Mouse (Mus musculus): Measurements from ENCODE around the gene Cacna1i. TPM values are rescaled to one million over a fixed set of nuclear protein-coding genes. Genes with fewer than 3 reads are reported as not detected.

Cacna1i gene
- polyA plus RNA-seq, 1 experiment from 2014 or later: 0.05 TPM

- Histone ChIP-seq H3K9me3 (ENCODE audit: control insufficient read depth, low read length) (no peaks in the 10 kb centered on the region), H3K4me1 (ENCODE audit: control insufficient read depth, insufficient read depth, low read length) (peaks cover 15% of the 10 kb centered on the region), H3K9ac (ENCODE audit: low read length) (peak overlapping the region; percentile 100), H3K4me3 (ENCODE audit: low read depth, low read length) (peak overlapping the region; percentile 100), H3K36me3 (ENCODE audit: control insufficient read depth, insufficient read depth, low read length) (peaks cover 14% of the 10 kb centered on the region), H3K4me2 (ENCODE audit: low read depth) (peak overlapping the region; percentile 90), H3K27me3 (ENCODE audit: control insufficient read depth, insufficient read depth, low read length) (no peaks in the 10 kb centered on the region), H3K27ac (ENCODE audit: low read depth, low read length) (peak overlapping the region; percentile 98)
- peak; percentile 13; the same call in 1 of the 2 replicates for ATAC-seq (ENCODE audit: insufficient read depth, low FRiP score, low TSS enrichment)
- under 1% methylated on average over 50 of the region's 51 CpGs for WGBS
- DNase-seq (ENCODE audit: low spot score): peak; percentile 83
Measured at GRCm38 (mm10) chr15:80255646-80256121, 31.4 kb upstream of the Cacna1i start.

- H3K27ac ChIP-seq (ENCODE audit: low read depth, low read length): peak overlapping the region; percentile 98
- H3K4me1 ChIP-seq (ENCODE audit: control insufficient read depth, insufficient read depth, low read length): peaks cover 15% of the 10 kb centered on the region
- no peaks in the 10 kb centered on the region for H3K27me3 ChIP-seq (ENCODE audit: control insufficient read depth, insufficient read depth, low read length)
- H3K4me3 ChIP-seq (ENCODE audit: low read depth, low read length): peak overlapping the region; percentile 100
- H3K9me3 ChIP-seq (ENCODE audit: control insufficient read depth, low read length): no peaks in the 10 kb centered on the region
- WGBS: 13% methylated on average over 16 of the region's 16 CpGs
- no peak for ATAC-seq (ENCODE audit: insufficient read depth, low FRiP score, low TSS enrichment)
- H3K4me2 ChIP-seq (ENCODE audit: low read depth): peak overlapping the region; percentile 90
- no peak for DNase-seq (ENCODE audit: low spot score)
- H3K9ac ChIP-seq (ENCODE audit: low read length): peak overlapping the region; percentile 100
- peaks cover 11% of the 10 kb centered on the region for H3K36me3 ChIP-seq (ENCODE audit: control insufficient read depth, insufficient read depth, low read length)
Measured at GRCm38 (mm10) chr15:80256242-80256641, 30.8 kb upstream of the Cacna1i start.

GRCm38 (mm10) chr15:80256656-80257601, 30.1 kb upstream of the Cacna1i start:
- peaks cover 11% of the 10 kb centered on the region for H3K36me3 ChIP-seq (ENCODE audit: control insufficient read depth, insufficient read depth, low read length)
- ATAC-seq (ENCODE audit: insufficient read depth, low FRiP score, low TSS enrichment) (no peak), DNase-seq (ENCODE audit: low spot score) (no peak)
- WGBS: 71% methylated on average over 12 of the region's 12 CpGs
- H3K4me1 ChIP-seq (ENCODE audit: control insufficient read depth, insufficient read depth, low read length): peaks cover 15% of the 10 kb centered on the region
- H3K27ac ChIP-seq (ENCODE audit: low read depth, low read length): peak overlapping the region; percentile 98; the same call in 1 of the 2 replicates
- H3K9ac ChIP-seq (ENCODE audit: low read length): peak overlapping the region; percentile 100
- no peaks in the 10 kb centered on the region for H3K9me3 ChIP-seq (ENCODE audit: control insufficient read depth, low read length)
- peak overlapping the region; percentile 100 for H3K4me3 ChIP-seq (ENCODE audit: low read depth, low read length)
- no peaks in the 10 kb centered on the region for H3K27me3 ChIP-seq (ENCODE audit: control insufficient read depth, insufficient read depth, low read length)
- peak overlapping the region; percentile 90 for H3K4me2 ChIP-seq (ENCODE audit: low read depth)

- DNase-seq (ENCODE audit: low spot score): no peak
- H3K4me1 ChIP-seq (ENCODE audit: control insufficient read depth, insufficient read depth, low read length): peaks cover 15% of the 10 kb centered on the region
- ATAC-seq (ENCODE audit: insufficient read depth, low FRiP score, low TSS enrichment): no peak
- H3K27me3 ChIP-seq (ENCODE audit: control insufficient read depth, insufficient read depth, low read length): no peaks in the 10 kb centered on the region
- WGBS: 38% methylated on average over 4 of the region's 4 CpGs
- no peaks in the 10 kb centered on the region for H3K9me3 ChIP-seq (ENCODE audit: control insufficient read depth, low read length)
- H3K9ac ChIP-seq (ENCODE audit: low read length): no peak overlapping the region
- H3K4me3 ChIP-seq (ENCODE audit: low read depth, low read length): 0 out of 2 replicates have a peak overlapping the region, but pooled peaks have one; percentile 100
- no peak overlapping the region for H3K4me2 ChIP-seq (ENCODE audit: low read depth)
- H3K27ac ChIP-seq (ENCODE audit: low read depth, low read length): no peak overlapping the region
- peaks cover 11% of the 10 kb centered on the region for H3K36me3 ChIP-seq (ENCODE audit: control insufficient read depth, insufficient read depth, low read length)
Measured at GRCm38 (mm10) chr15:80257602-80258239, 29.3 kb upstream of the Cacna1i start.

- H3K4me3 ChIP-seq (ENCODE audit: low read depth, low read length): no peak overlapping the region
Measured at GRCm38 (mm10) chr15:80258240-80259170, 28.5 kb upstream of the Cacna1i start.

GRCm38 (mm10) chr15:80259406-80260045, 27.5 kb upstream of the Cacna1i start:
- peaks cover 11% of the 10 kb centered on the region for H3K36me3 ChIP-seq (ENCODE audit: control insufficient read depth, insufficient read depth, low read length)
- DNase-seq (ENCODE audit: low spot score) (no peak), ATAC-seq (ENCODE audit: insufficient read depth, low FRiP score, low TSS enrichment) (no peak)
- no peaks in the 10 kb centered on the region for H3K9me3 ChIP-seq (ENCODE audit: control insufficient read depth, low read length)
- H3K4me2 ChIP-seq (ENCODE audit: low read depth): no peak overlapping the region
- peaks cover 10% of the 10 kb centered on the region for H3K4me1 ChIP-seq (ENCODE audit: control insufficient read depth, insufficient read depth, low read length)
- WGBS: 77% methylated on average over 8 of the region's 8 CpGs
- H3K4me3 ChIP-seq (ENCODE audit: low read depth, low read length): no peak overlapping the region
- H3K27me3 ChIP-seq (ENCODE audit: control insufficient read depth, insufficient read depth, low read length): no peaks in the 10 kb centered on the region
- H3K27ac ChIP-seq (ENCODE audit: low read depth, low read length): no peak overlapping the region
- no peak overlapping the region for H3K9ac ChIP-seq (ENCODE audit: low read length)

More at GRCm38 (mm10) chr15:80258240-80259170, 28.5 kb upstream of the Cacna1i start:
- Histone ChIP-seq H3K9me3 (ENCODE audit: control insufficient read depth, low read length) (no peaks in the 10 kb centered on the region), H3K27me3 (ENCODE audit: control insufficient read depth, insufficient read depth, low read length) (no peaks in the 10 kb centered on the region), H3K9ac (ENCODE audit: low read length) (no peak overlapping the region), H3K27ac (ENCODE audit: low read depth, low read length) (no peak overlapping the region), H3K36me3 (ENCODE audit: control insufficient read depth, insufficient read depth, low read length) (peaks cover 11% of the 10 kb centered on the region), H3K4me2 (ENCODE audit: low read depth) (no peak overlapping the region), H3K4me1 (ENCODE audit: control insufficient read depth, insufficient read depth, low read length) (peaks cover 15% of the 10 kb centered on the region)
- 70% methylated on average over 11 of the region's 11 CpGs for WGBS
- DNase-seq (ENCODE audit: low spot score): no peak
- no peak for ATAC-seq (ENCODE audit: insufficient read depth, low FRiP score, low TSS enrichment)

- peaks cover 10% of the 10 kb centered on the region for H3K4me1 ChIP-seq (ENCODE audit: control insufficient read depth, insufficient read depth, low read length)
- no peak overlapping the region for H3K4me3 ChIP-seq (ENCODE audit: low read depth, low read length)
- H3K36me3 ChIP-seq (ENCODE audit: control insufficient read depth, insufficient read depth, low read length): peaks cover 11% of the 10 kb centered on the region
- peak; percentile 87 for DNase-seq (ENCODE audit: low spot score)
- no peaks in the 10 kb centered on the region for H3K27me3 ChIP-seq (ENCODE audit: control insufficient read depth, insufficient read depth, low read length)
- no peak for ATAC-seq (ENCODE audit: insufficient read depth, low FRiP score, low TSS enrichment)
- no peaks in the 10 kb centered on the region for H3K9me3 ChIP-seq (ENCODE audit: control insufficient read depth, low read length)
- H3K27ac ChIP-seq (ENCODE audit: low read depth, low read length): no peak overlapping the region
- 18% methylated on average over 3 of the region's 3 CpGs for WGBS
- H3K4me2 ChIP-seq (ENCODE audit: low read depth): no peak overlapping the region
- H3K9ac ChIP-seq (ENCODE audit: low read length): no peak overlapping the region
Measured at GRCm38 (mm10) chr15:80260677-80261076, 26.4 kb upstream of the Cacna1i start.

Measured in neural tube, embryonic 11.5 days (tissue).